Mouse (Mus musculus) heart, postnatal 0 days (tissue): ENCODE results near the gene Peli1.

Experiments
- CTCF ChIP-seq: IDR thresholded peaks from 2 replicates; pipeline ENCODE4 v1.5.1; 2016; ENCODE audit warnings: antibody characterized with exemption, control low read depth, low read depth
- EP300 ChIP-seq: IDR thresholded peaks from 2 replicates; pipeline ENCODE4 v1.6.1; 2016; ENCODE audit warnings: antibody characterized with exemption, low read depth

DNA sequence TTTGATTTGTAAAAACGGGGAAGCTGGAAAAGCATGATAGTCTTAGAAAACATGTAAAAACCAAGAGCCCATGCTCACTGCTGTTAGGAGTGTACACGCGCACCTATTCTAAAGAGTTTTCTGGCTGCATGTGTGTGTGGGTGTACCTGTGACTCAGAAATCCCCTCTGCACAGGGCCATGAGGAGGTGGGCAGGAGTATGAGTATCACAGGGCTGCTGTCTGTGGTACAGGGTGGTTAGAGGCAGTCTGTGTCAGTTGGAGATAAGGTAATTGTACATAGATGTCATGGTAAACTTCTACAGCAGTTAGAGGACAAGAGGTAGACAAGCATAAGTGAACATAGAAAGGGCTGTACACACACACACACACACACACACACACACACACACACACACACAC, 81.2 kb downstream of the Peli1 start:
- TF ChIP-seq EP300 (no peak), CTCF (no peak)
